Mouse (Mus musculus) G1E (cell line): ENCODE results near the gene Fndc3c1. TPM values are rescaled to one million over a fixed set of nuclear protein-coding genes. Genes with fewer than 3 reads are reported as not detected.
"Not testable (repeated sequence)": the region's sequence is repeated elsewhere in the genome, so short reads cannot be mapped to it uniquely, and the experiment has no call there.

ENCODE experiments used
- ATAC-seq: 2 replicates; pipeline ENCODE4 v1.8.0; 2016; ENCODE audit warnings: mild to moderate bottlenecking; ENCODE audit not compliant: insufficient number of reproducible peaks, poor library complexity, low FRiP score, severe bottlenecking; ENCODE audit errors: extremely low read depth
- DNase-seq: peaks from one replicate; pipeline ENCODE4 v3.0.0; 2012; ENCODE audit warnings: low spot score
- H3K27me3 ChIP-seq: 2 replicates; pipeline ENCODE4 v1.6.1; 2012; ENCODE audit warnings: mild to moderate bottlenecking, low read length, inconsistent platforms; ENCODE audit not compliant: insufficient read depth
- H3K36me3 ChIP-seq: replicated peaks from 2 replicates; pipeline ENCODE3; 2012; ENCODE audit warnings: mild to moderate bottlenecking, inconsistent platforms
- H3K4me1 ChIP-seq: 2 replicates; pipeline ENCODE4 v1.6.1; 2012; ENCODE audit warnings: low read depth, low read length, inconsistent platforms, mixed read lengths; ENCODE audit not compliant: insufficient read depth
- H3K4me3 ChIP-seq: 2 replicates; pipeline ENCODE4 v1.5.1; 2012; ENCODE audit warnings: low read depth, mild to moderate bottlenecking, inconsistent platforms, low read length, moderate library complexity, mixed read lengths
- H3K9me3 ChIP-seq: replicated peaks from 2 replicates; pipeline ENCODE4 v1.6.1; 2012; ENCODE audit warnings: inconsistent platforms
- CTCF ChIP-seq: IDR thresholded peaks from 2 replicates; pipeline ENCODE4 v1.5.1; 2012; ENCODE audit warnings: low read depth, low read length, inconsistent platforms, mixed read lengths
- GATA1 ChIP-seq: IDR thresholded peaks from 2 replicates; pipeline ENCODE4 v1.6.1; 2012; ENCODE audit warnings: borderline replicate concordance, low read length, inconsistent platforms, mixed read lengths
- GATA2 ChIP-seq: IDR thresholded peaks from 2 replicates; pipeline ENCODE4 v1.6.1; 2012; ENCODE audit warnings: low read depth, low read length, inconsistent platforms, borderline replicate concordance
- POLR2AphosphoS5 ChIP-seq: IDR thresholded peaks from 2 replicates; pipeline ENCODE4 v1.6.1; 2012; ENCODE audit warnings: low read depth, low read length, inconsistent platforms; ENCODE audit not compliant: insufficient replicate concordance
- TAL1 ChIP-seq: conservative IDR thresholded peaks from 2 replicates; pipeline ENCODE4 v1.6.1; 2012; ENCODE audit warnings: low read depth, low read length, inconsistent platforms, mixed read lengths
- polyA plus RNA-seq: library from polyadenylated mRNA; stranded (reverse); fragments of >175 nt; gene quantifications from 2 replicates; pipeline ENCODE4 v1.2.3, GENCODE M21; 2012
- total RNA-seq, 2 experiments: library from RNA; stranded (forward) in 1 of 2; stranded (reverse) in 1 of 2; fragments of 200-1000 nt in 1 of 2; fragments of >200 nt in 1 of 2; fragmentation: Nextera tagmentation in 1 of 2; gene quantifications; 2 replicates each; pipeline ENCODE4 v1.2.3; 2014 to 2017

The Fndc3c1 gene
- total RNA-seq (2014; fragmentation: Nextera tagmentation) = not detected in 2 replicates
- 0.06 TPM in 1 of 2 replicates, not detected in the other for total RNA-seq (2017)
- polyA plus RNA-seq = not detected in 2 replicates

- Histone ChIP-seq H3K4me1 (no peaks in the 10 kb centered on the region), H3K4me3 (no peak within 1 kb of the TSS), H3K9me3 (no peaks in the 10 kb centered on the region), H3K36me3 (no peaks in the 10 kb centered on the region), H3K27me3 (no peaks in the 10 kb centered on the region)
- DNase-seq (no peak), ATAC-seq (no peak)
- TF ChIP-seq POLR2AphosphoS5 = no peak
- TF ChIP-seq GATA1 = no peak
- TF ChIP-seq TAL1 = no peak
- no peak for TF ChIP-seq GATA2
- no peak for TF ChIP-seq CTCF
Measured at GRCm38 (mm10) chrX:106485101-106485651, at the start of gene Fndc3c1. Gene Fndc3c1, minus strand, starts transcription at chrX:106485401.

- H3K4me1 ChIP-seq = no peaks in the 10 kb centered on the region
- no peaks in the 10 kb centered on the region for H3K27me3 ChIP-seq
- H3K36me3 ChIP-seq = no peaks in the 10 kb centered on the region
- TF ChIP-seq CTCF = no peak
- no peaks in the 10 kb centered on the region for H3K9me3 ChIP-seq
- DNase-seq = no peak
- H3K4me3 ChIP-seq = no peak overlapping the region
- no peak for ATAC-seq
Measured at GRCm38 (mm10) chrX:106486451-106486850, 1.2 kb upstream of the Fndc3c1 start.

GRCm38 (mm10) chrX:106485671-106486070 is 470 bp upstream of the Fndc3c1 start:
- no peaks in the 10 kb centered on the region for H3K4me1 ChIP-seq
- no peaks in the 10 kb centered on the region for H3K9me3 ChIP-seq
- no peak for DNase-seq
- H3K36me3 ChIP-seq = no peaks in the 10 kb centered on the region
- H3K4me3 ChIP-seq = no peak overlapping the region
- TF ChIP-seq POLR2AphosphoS5 (no peak), GATA1 (no peak), TAL1 (no peak)
- no peak for ATAC-seq
- no peaks in the 10 kb centered on the region for H3K27me3 ChIP-seq

- H3K4me1 ChIP-seq, H3K36me3 ChIP-seq, DNase-seq, ATAC-seq, H3K9me3 ChIP-seq, H3K4me3 ChIP-seq, H3K27me3 ChIP-seq: not testable (repeated sequence)
Measured at GRCm38 (mm10) chrX:106479891-106480290, 5.3 kb downstream of the Fndc3c1 start.

- Histone ChIP-seq H3K4me3 (no peak overlapping the region), H3K9me3 (no peaks in the 10 kb centered on the region), H3K4me1 (no peaks in the 10 kb centered on the region), H3K27me3 (no peaks in the 10 kb centered on the region), H3K36me3 (no peaks in the 10 kb centered on the region)
- no peak for ATAC-seq
- no peak for DNase-seq
- TF ChIP-seq GATA1 (no peak), POLR2AphosphoS5 (no peak), GATA2 (no peak), TAL1 (no peak), CTCF (no peak)
Measured at GRCm38 (mm10) chrX:106385304-106385703, 99.9 kb downstream of the Fndc3c1 start.

GRCm38 (mm10) chrX:106380608-106381007 is 104.6 kb downstream of the Fndc3c1 start:
- Histone ChIP-seq H3K4me1 (no peaks in the 10 kb centered on the region), H3K4me3 (no peak overlapping the region), H3K36me3 (no peaks in the 10 kb centered on the region), H3K27me3 (no peaks in the 10 kb centered on the region), H3K9me3 (no peaks in the 10 kb centered on the region)
- DNase-seq = no peak
- TF ChIP-seq GATA2 (no peak), GATA1 (no peak), TAL1 (no peak), CTCF (no peak), POLR2AphosphoS5 (no peak)
- ATAC-seq = no peak

Other genes starting within 250 kb of the Fndc3c1 start
- gene Fnd3c2, start 230.0 kb downstream of the Fndc3c1 start, total RNA-seq (2014; fragmentation: Nextera tagmentation) = not detected in 2 replicates
- not detected in 2 replicates for gene Fnd3c2, start 230.0 kb downstream of the Fndc3c1 start, total RNA-seq (2017)
- not detected in 2 replicates for gene Fnd3c2, start 230.0 kb downstream of the Fndc3c1 start, polyA plus RNA-seq
- gene Gm5127, start 97.8 kb upstream of the Fndc3c1 start, total RNA-seq (2014; fragmentation: Nextera tagmentation) = not detected in 2 replicates
- gene Gm5127, start 97.8 kb upstream of the Fndc3c1 start, total RNA-seq (2017) = 0.12 TPM in 1 of 2 replicates, not detected in the other
- not detected in 2 replicates for gene Gm5127, start 97.8 kb upstream of the Fndc3c1 start, polyA plus RNA-seq
- 0.39 and 1.9 TPM in 2 replicates for gene Cysltr1, start 118.3 kb upstream of the Fndc3c1 start, total RNA-seq (2014; fragmentation: Nextera tagmentation)
- gene Cysltr1, start 118.3 kb upstream of the Fndc3c1 start, total RNA-seq (2017) = 0.35 and 0.98 TPM in 2 replicates
- gene Cysltr1, start 118.3 kb upstream of the Fndc3c1 start, polyA plus RNA-seq = not detected in 2 replicates